Comparison of ENCODE assay signal across 24 mouse cellular contexts in genomic region chr12:85660855-85661254, GRCm38 (mm10). TPM values are rescaled to one million over a fixed set of nuclear protein-coding genes. Genes with fewer than 3 reads are reported as not detected.
DNase-seq lines count a peak whose midpoint lies in the region; ATAC-seq and TF ChIP-seq lines count a peak whose summit lies in the region.
"Had no signal": no experiment of that assay in that cellular context is flagged by ENCODE, and none has a peak within 500 bp of the region (broad histone marks: within the 10 kb centered on the region; RNA-seq: fewer than 3 reads in every experiment).

No protein-coding gene starts in this region.

- WGBS in spleen, adult 2 months, result 11% methylated on average over 12 of the region's 12 CpGs
- WGBS in neural tube, embryonic 15.5 days, result 91% methylated on average over 12 of the region's 12 CpGs

- H3K4me1 ChIP-seq in spleen, adult 2 months (ENCODE audit: control insufficient read depth, insufficient read depth, insufficient read length), result peaks cover 7% of the 10 kb centered on the region; the same call in 1 of the 2 replicates
- 0 out of 2 replicates have a peak, but pooled peaks cover 8% of the 10 kb centered on the region for H3K4me1 ChIP-seq in neural tube, embryonic 15.5 days
- H3K4me1 ChIP-seq: limb, embryonic 12.5 days; liver, embryonic 13.5 days had no signal

- peak; percentile 43 for ATAC-seq in common myeloid progenitor, adult 5-6 weeks (replicated peaks; ENCODE audit: low read depth, poor library complexity, severe bottlenecking)
- no peak for ATAC-seq in neural tube, embryonic 15.5 days (ENCODE audit: low FRiP score)
- ATAC-seq: forebrain, postnatal 0 days; midbrain, embryonic 13.5 days had no signal

- H3K4me2 ChIP-seq in neural tube, embryonic 15.5 days, result no peak overlapping the region
- H3K4me2 ChIP-seq: embryonic facial prominence, embryonic 13.5 days; heart, embryonic 15.5 days; hindbrain, embryonic 15.5 days; limb, embryonic 12.5 days; liver, embryonic 13.5 days; lung, embryonic 15.5 days; midbrain, embryonic 13.5 days had no signal

- no peak for TF ChIP-seq CTCF in spleen, adult 2 months (IDR thresholded peaks at IDR 0.05; ENCODE audit: extremely low read depth, insufficient read depth, insufficient read length, insufficient replicate concordance)

- DNase-seq in spleen, adult 2 months (ENCODE audit: low read depth in 1 of 2, low spot score in 2 of 2), result peak in 1 of 2 experiments; percentile 30
- no peak for DNase-seq in spleen, adult 12 weeks (ENCODE audit: low spot score)
- peak; percentile 45 for DNase-seq in splenic B cell, adult 2 months (ENCODE audit: low read depth, low spot score)
- peak; percentile 63 for DNase-seq in thymus, postnatal 4 days
- DNase-seq in layer of hippocampus, postnatal 14 days (ENCODE audit: low spot score in 2 of 2), result no peak
- no peak for DNase-seq in right cerebral cortex, adult 18-20 months
- DNase-seq: adrenal gland, adult 8-10 months; cerebellum, adult 18-20 months; forebrain, postnatal 0 days; heart, adult 18-20 months; kidney, adult 11 months; kidney, postnatal 14 days; liver, embryonic 13.5 days; right cerebral cortex, postnatal 14 days had no signal

- H3K9me3 ChIP-seq in neural tube, embryonic 15.5 days (replicated peaks), result no peaks in the 10 kb centered on the region
- H3K9me3 ChIP-seq: embryonic facial prominence, embryonic 13.5 days; heart, embryonic 15.5 days; hindbrain, embryonic 15.5 days; limb, embryonic 12.5 days; liver, embryonic 13.5 days; lung, embryonic 15.5 days; midbrain, embryonic 13.5 days had no signal

- peak overlapping the region; percentile 7; the same call in 1 of the 2 replicates for H3K27ac ChIP-seq in spleen, adult 2 months (ENCODE audit: insufficient read depth, low read length)
- H3K27ac ChIP-seq in neural tube, embryonic 15.5 days (replicated peaks), result no peak overlapping the region
- H3K27ac ChIP-seq: embryonic facial prominence, embryonic 13.5 days; heart, embryonic 15.5 days; hindbrain, embryonic 15.5 days; left cerebral cortex, adult 2 months; limb, embryonic 12.5 days; liver, embryonic 13.5 days; lung, embryonic 15.5 days; midbrain, embryonic 13.5 days had no signal

- H3K4me3 ChIP-seq in spleen, adult 2 months (ENCODE audit: extremely low read depth, insufficient read depth, insufficient read length), result no peak overlapping the region
- H3K4me3 ChIP-seq in neural tube, embryonic 15.5 days (replicated peaks), result no peak overlapping the region
- H3K4me3 ChIP-seq: embryonic facial prominence, embryonic 13.5 days; heart, embryonic 15.5 days; hindbrain, embryonic 15.5 days; left cerebral cortex, adult 2 months; limb, embryonic 12.5 days; liver, embryonic 13.5 days; lung, embryonic 15.5 days; midbrain, embryonic 13.5 days had no signal

- H3K36me3 ChIP-seq in spleen, adult 2 months (ENCODE audit: control insufficient read depth, insufficient read depth, low read length), result no peaks in the 10 kb centered on the region
- H3K36me3 ChIP-seq in splenic B cell, adult 2 months (ENCODE audit: control insufficient read depth, insufficient read depth, low read length, poor library complexity, severe bottlenecking), result no peaks in the 10 kb centered on the region
- H3K36me3 ChIP-seq in neural tube, embryonic 15.5 days, result no peaks in the 10 kb centered on the region
- H3K36me3 ChIP-seq: embryonic facial prominence, embryonic 13.5 days; heart, embryonic 15.5 days; hindbrain, embryonic 15.5 days; limb, embryonic 12.5 days; liver, embryonic 13.5 days; lung, embryonic 15.5 days; midbrain, embryonic 13.5 days had no signal

- no peaks in the 10 kb centered on the region for H3K27me3 ChIP-seq in spleen, adult 2 months (ENCODE audit: control insufficient read depth, insufficient read depth, low read length)
- no peaks in the 10 kb centered on the region for H3K27me3 ChIP-seq in splenic B cell, adult 2 months (ENCODE audit: control insufficient read depth, insufficient read depth, low read length, poor library complexity, severe bottlenecking)
- no peaks in the 10 kb centered on the region for H3K27me3 ChIP-seq in neural tube, embryonic 15.5 days (replicated peaks)
- H3K27me3 ChIP-seq: embryonic facial prominence, embryonic 13.5 days; heart, embryonic 15.5 days; hindbrain, embryonic 15.5 days; limb, embryonic 12.5 days; liver, embryonic 13.5 days; lung, embryonic 15.5 days; midbrain, embryonic 13.5 days had no signal

- no peak overlapping the region for H3K9ac ChIP-seq in neural tube, embryonic 15.5 days (replicated peaks)
- H3K9ac ChIP-seq: embryonic facial prominence, embryonic 13.5 days; forebrain, postnatal 0 days; heart, embryonic 15.5 days; hindbrain, embryonic 15.5 days; limb, embryonic 12.5 days; liver, embryonic 13.5 days; lung, embryonic 15.5 days; midbrain, embryonic 13.5 days had no signal

- no peak for TF ChIP-seq POLR2A in spleen, adult 2 months (IDR thresholded peaks at IDR 0.05; ENCODE audit: low read depth, low read length)

RNA-seq across cellular contexts. Expression of gene Batf, which starts 25.6 kb away (rescaled TPM):
- polyA plus RNA-seq in spleen, adult 2 months (2012; rRNA removed), result 15.4 and 18.5 TPM in 2 replicates
- total RNA-seq in common myeloid progenitor, adult 5-6 weeks (2017), result 31.9 and 38.9 TPM in 2 replicates
- total RNA-seq in layer of hippocampus, postnatal 14 days (2021), result under 1 TPM; 0.46 to 0.55 TPM
- 0.44 and 2.9 TPM in 2 replicates for polyA plus RNA-seq in neural tube, embryonic 15.5 days (2015; fragmentation: Nextera tagmentation; extraction: Ambion mirVana)
- total RNA-seq: forebrain, postnatal 0 days; gastrocnemius, adult 8-10 months had no signal

Comparison
In these comparisons a context has a peak if more than half of its experiments do, and no peak if none do; other contexts are left out.
1. DNase-seq: peak in splenic B cell, adult 2 months (single experiment) and thymus, postnatal 4 days (single experiment); none in spleen, adult 12 weeks (single experiment), layer of hippocampus, postnatal 14 days (0 of 2) and right cerebral cortex, adult 18-20 months (single experiment).
2. RNA of gene Batf, which starts 25.6 kb away (total RNA-seq): 31.9 to 38.9 TPM in common myeloid progenitor, adult 5-6 weeks; 0.46 to 0.55 TPM in layer of hippocampus, postnatal 14 days; every median in the first group is over 10 times any median in the second.